Mouse (Mus musculus) lung, postnatal 0 days (tissue): ENCODE data around the gene Rbm20.

ENCODE experiments used
- CTCF ChIP-seq: IDR thresholded peaks from 2 replicates; pipeline ENCODE4 v1.5.1; 2016; ENCODE audit warnings: antibody characterized with exemption, mild to moderate bottlenecking
- EP300 ChIP-seq: IDR thresholded peaks from 2 replicates; pipeline ENCODE4 v1.6.1; 2016; ENCODE audit warnings: antibody characterized with exemption, mild to moderate bottlenecking, control low read depth

DNA sequence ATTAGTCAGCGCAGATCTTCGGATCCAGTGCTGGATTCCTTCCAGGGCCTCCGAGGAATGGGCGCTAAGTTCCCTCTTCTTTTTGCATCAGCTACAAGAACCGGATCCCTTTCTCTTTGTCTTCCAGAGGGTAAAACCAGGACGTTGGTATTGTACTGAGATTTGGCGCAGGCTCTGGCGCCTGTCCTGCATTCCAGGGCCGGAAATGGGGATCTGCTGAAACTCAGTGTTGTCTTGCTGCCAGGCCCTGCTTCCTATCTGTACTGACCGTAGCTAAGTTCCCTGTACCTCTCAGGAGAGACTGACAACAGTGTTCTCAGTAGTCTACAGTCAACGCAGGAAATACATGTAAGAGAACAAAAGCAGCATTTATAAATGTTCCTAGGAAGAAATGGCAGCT is 31.3 kb downstream of the Rbm20 start:
- TF ChIP-seq CTCF (no peak), EP300 (no peak)
